Mouse (Mus musculus) erythroblast, adult 5-6 weeks (primary cell): ENCODE results near the gene Rab5c. TPM values are rescaled to one million over a fixed set of nuclear protein-coding genes. Genes with fewer than 3 reads are reported as not detected.

Source experiments
- ATAC-seq: replicated peaks from 2 replicates; pipeline ENCODE4 v1.8.0; 2016; ENCODE audit warnings: moderate number of reproducible peaks, mild to moderate bottlenecking, moderate TSS enrichment, inconsistent platforms; ENCODE audit not compliant: poor library complexity, low FRiP score, severe bottlenecking
- total RNA-seq, 2 experiments: library from RNA; stranded (forward) in 1 of 2; stranded (reverse) in 1 of 2; fragments of 150-400 nt in 1 of 2; fragments of 200-764, 138-1000 nt in 1 of 2; gene quantifications; 2 replicates each; pipeline versions ENCODE4 v1.2.3 to v1.2.4; 2015 to 2017; ENCODE audit warnings: low replicate concordance in 2 of 2

The Rab5c gene
- total RNA-seq, 2 experiments from 2014 or later, result 52.2 to 79.7 TPM

- ATAC-seq, result no peak
Measured at GRCm38 (mm10) chr11:100754693-100755057, 16.7 kb upstream of the Rab5c start.

- no peak for ATAC-seq
Measured at GRCm38 (mm10) chr11:100754021-100754692, 16.1 kb upstream of the Rab5c start.

GRCm38 (mm10) chr11:100752294-100752693 is 14.3 kb upstream of the Rab5c start:
- ATAC-seq, result no peak

- no peak for ATAC-seq
Measured at GRCm38 (mm10) chr11:100750127-100750526, 12.1 kb upstream of the Rab5c start.

GRCm38 (mm10) chr11:100749469-100749868 is 11.5 kb upstream of the Rab5c start:
- no peak for ATAC-seq

GRCm38 (mm10) chr11:100748620-100749019 is 10.6 kb upstream of the Rab5c start:
- ATAC-seq, result no peak

GRCm38 (mm10) chr11:100747114-100747513 is 9.1 kb upstream of the Rab5c start:
- ATAC-seq, result no peak

GRCm38 (mm10) chr11:100746546-100746945 is 8.5 kb upstream of the Rab5c start:
- no peak for ATAC-seq

- ATAC-seq, result peak; percentile 59
Measured at GRCm38 (mm10) chr11:100745085-100745484, 7.1 kb upstream of the Rab5c start.

- ATAC-seq, result no peak
Measured at GRCm38 (mm10) chr11:100741348-100741747, 3.3 kb upstream of the Rab5c start.

GRCm38 (mm10) chr11:100738749-100739148 is 734 bp upstream of the Rab5c start:
- ATAC-seq, result no peak

- ATAC-seq, result peak; percentile 56
Measured at GRCm38 (mm10) chr11:100737105-100737733, 796 bp downstream of the Rab5c start.

GRCm38 (mm10) chr11:100736746-100737080 is 1.3 kb downstream of the Rab5c start:
- no peak for ATAC-seq

GRCm38 (mm10) chr11:100735954-100736745 is 1.9 kb downstream of the Rab5c start:
- ATAC-seq, result peak; percentile 28

- ATAC-seq, result no peak
Measured at GRCm38 (mm10) chr11:100735134-100735865, 2.7 kb downstream of the Rab5c start.

- no peak for ATAC-seq
Measured at GRCm38 (mm10) chr11:100730477-100731205, 7.4 kb downstream of the Rab5c start.

GRCm38 (mm10) chr11:100729976-100730375 is 8.0 kb downstream of the Rab5c start:
- ATAC-seq, result no peak

- ATAC-seq, result no peak
Measured at GRCm38 (mm10) chr11:100728601-100729000, 9.4 kb downstream of the Rab5c start.

- ATAC-seq, result no peak
Measured at GRCm38 (mm10) chr11:100727201-100727600, 10.8 kb downstream of the Rab5c start.
